Mouse (Mus musculus): ENCODE results near the gene Olfr895. TPM values are rescaled to one million over a fixed set of nuclear protein-coding genes. Genes with fewer than 3 reads are reported as not detected.

Gene Olfr895
- total RNA-seq (2014; fragmentation: Nextera tagmentation) (not detected in 2 replicates), total RNA-seq (2017) (not detected in 2 replicates)

DNA sequence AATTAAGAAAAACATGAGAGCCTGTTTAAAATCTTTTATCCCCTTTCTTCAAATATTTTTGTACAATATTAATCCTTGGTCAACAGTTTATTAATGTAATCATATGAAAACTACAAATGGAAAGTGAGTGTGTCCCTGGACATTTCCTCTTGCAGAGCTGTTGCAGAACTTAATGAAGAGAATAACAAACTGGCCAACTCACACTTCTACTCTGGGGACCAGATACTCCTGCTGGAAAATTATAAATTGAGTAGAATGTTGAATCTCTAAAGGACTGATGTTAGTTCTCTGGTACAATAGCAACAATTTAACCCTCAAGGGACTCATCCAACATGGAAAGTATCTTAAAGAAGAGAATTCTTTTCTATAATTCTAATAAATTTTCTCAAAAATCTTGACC lies at the start of gene Olfr895:
Gene Olfr895 (plus strand): TSS at position 301 of the 400 bp plus-strand sequence.
- ATAC-seq (replicated peaks; ENCODE audit: poor library complexity, severe bottlenecking): no peak

DNA sequence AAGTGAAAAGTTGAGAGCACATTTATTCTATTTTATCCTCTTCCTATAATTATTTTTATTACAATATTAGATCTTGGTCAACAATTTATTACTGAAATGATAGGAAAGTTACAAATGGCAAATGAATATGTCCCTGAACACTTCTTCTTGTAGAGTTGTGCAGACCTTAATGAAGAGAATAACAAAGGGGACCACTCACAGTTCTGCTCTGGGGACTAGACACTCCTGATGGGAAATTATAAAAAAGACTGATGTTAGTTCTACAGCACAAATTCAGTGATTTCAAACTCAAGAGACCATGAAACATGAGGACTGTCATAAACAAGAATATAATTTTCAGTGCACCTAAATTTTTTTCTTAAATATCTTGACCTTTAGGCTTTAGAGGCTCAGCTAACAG lies 15.2 kb upstream of the Olfr895 start, which contains the start of gene Olfr143:
Gene Olfr143 (plus strand): TSS at position 301 of the 400 bp plus-strand sequence.
- no peak for ATAC-seq (replicated peaks; ENCODE audit: poor library complexity, severe bottlenecking)

DNA sequence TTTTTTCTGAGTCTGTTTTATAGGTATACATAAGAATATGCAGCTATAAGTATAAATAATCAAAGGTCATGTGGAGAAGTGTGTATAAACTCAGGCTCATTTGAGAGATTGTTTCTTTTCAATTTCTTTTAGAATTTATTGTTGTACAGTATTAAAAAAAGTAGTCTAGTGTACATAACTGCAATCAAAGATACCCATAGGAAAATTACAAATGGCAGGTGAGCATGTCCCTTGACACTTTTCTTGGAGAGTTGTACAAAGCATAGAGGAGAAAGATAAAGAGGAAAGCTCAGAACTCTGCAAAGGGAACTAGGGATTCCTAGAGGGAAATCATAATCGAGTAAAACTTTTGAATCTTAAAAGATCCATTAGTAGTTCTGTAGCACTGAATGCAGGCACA lies 23.2 kb downstream of the Olfr895 start, which contains the start of gene Olfr896-ps1:
Gene Olfr896-ps1 (plus strand): TSS at position 301 of the 400 bp plus-strand sequence.
- no peak for ATAC-seq (replicated peaks; ENCODE audit: poor library complexity, severe bottlenecking)

Other genes starting within 250 kb of the Olfr895 start
- not detected in 2 replicates for gene Olfr883, start 242.0 kb upstream of the Olfr895 start, total RNA-seq (2014; fragmentation: Nextera tagmentation)
- not detected in 2 replicates for gene Olfr883, start 242.0 kb upstream of the Olfr895 start, total RNA-seq (2017)
- gene Olfr884, start 221.3 kb upstream of the Olfr895 start, total RNA-seq (2014; fragmentation: Nextera tagmentation): not detected in 2 replicates
- not detected in 2 replicates for gene Olfr884, start 221.3 kb upstream of the Olfr895 start, total RNA-seq (2017)
- not detected in 2 replicates for gene Olfr885, start 206.5 kb upstream of the Olfr895 start, total RNA-seq (2014; fragmentation: Nextera tagmentation)
- not detected in 2 replicates for gene Olfr885, start 206.5 kb upstream of the Olfr895 start, total RNA-seq (2017)
- gene Olfr887, start 183.8 kb upstream of the Olfr895 start, total RNA-seq (2014; fragmentation: Nextera tagmentation): not detected in 2 replicates
- gene Olfr887, start 183.8 kb upstream of the Olfr895 start, total RNA-seq (2017): not detected in 2 replicates
- gene Olfr888, start 159.7 kb upstream of the Olfr895 start, total RNA-seq (2014; fragmentation: Nextera tagmentation): not detected in 2 replicates
- not detected in 2 replicates for gene Olfr888, start 159.7 kb upstream of the Olfr895 start, total RNA-seq (2017)
- gene Olfr889, start 152.7 kb upstream of the Olfr895 start, total RNA-seq (2014; fragmentation: Nextera tagmentation): not detected in 2 replicates
- gene Olfr889, start 152.7 kb upstream of the Olfr895 start, total RNA-seq (2017): not detected in 2 replicates
- gene Olfr890, start 125.3 kb upstream of the Olfr895 start, total RNA-seq (2014; fragmentation: Nextera tagmentation): not detected in 2 replicates
- gene Olfr890, start 125.3 kb upstream of the Olfr895 start, total RNA-seq (2017): not detected in 2 replicates
- gene Olfr891, start 87.0 kb upstream of the Olfr895 start, total RNA-seq (2014; fragmentation: Nextera tagmentation): not detected in 2 replicates
- not detected in 2 replicates for gene Olfr891, start 87.0 kb upstream of the Olfr895 start, total RNA-seq (2017)
- gene Olfr893, start 59.5 kb upstream of the Olfr895 start, total RNA-seq (2014; fragmentation: Nextera tagmentation): not detected in 2 replicates
- gene Olfr893, start 59.5 kb upstream of the Olfr895 start, total RNA-seq (2017): not detected in 2 replicates
- not detected in 2 replicates for gene Olfr894, start 49.8 kb upstream of the Olfr895 start, total RNA-seq (2014; fragmentation: Nextera tagmentation)
- not detected in 2 replicates for gene Olfr894, start 49.8 kb upstream of the Olfr895 start, total RNA-seq (2017)
- not detected in 2 replicates for gene Olfr143, start 15.1 kb upstream of the Olfr895 start, total RNA-seq (2014; fragmentation: Nextera tagmentation)
- gene Olfr143, start 15.1 kb upstream of the Olfr895 start, total RNA-seq (2017): not detected in 2 replicates
- not detected in 2 replicates for gene Olfr896-ps1, start 23.3 kb downstream of the Olfr895 start, total RNA-seq (2014; fragmentation: Nextera tagmentation)
- gene Olfr896-ps1, start 23.3 kb downstream of the Olfr895 start, total RNA-seq (2017): not detected in 2 replicates
- not detected in 2 replicates for gene Olfr25, start 61.2 kb downstream of the Olfr895 start, total RNA-seq (2014; fragmentation: Nextera tagmentation)
- not detected in 2 replicates for gene Olfr25, start 61.2 kb downstream of the Olfr895 start, total RNA-seq (2017)
- not detected in 2 replicates for gene Olfr898, start 80.6 kb downstream of the Olfr895 start, total RNA-seq (2014; fragmentation: Nextera tagmentation)
- gene Olfr898, start 80.6 kb downstream of the Olfr895 start, total RNA-seq (2017): not detected in 2 replicates
- not detected in 2 replicates for gene Olfr250, start 99.0 kb downstream of the Olfr895 start, total RNA-seq (2014; fragmentation: Nextera tagmentation)
- gene Olfr250, start 99.0 kb downstream of the Olfr895 start, total RNA-seq (2017): not detected in 2 replicates
- gene Olfr251, start 109.2 kb downstream of the Olfr895 start, total RNA-seq (2014; fragmentation: Nextera tagmentation): not detected in 2 replicates
- not detected in 2 replicates for gene Olfr251, start 109.2 kb downstream of the Olfr895 start, total RNA-seq (2017)
- gene Olfr147, start 133.8 kb downstream of the Olfr895 start, total RNA-seq (2014; fragmentation: Nextera tagmentation): not detected in 2 replicates
- not detected in 2 replicates for gene Olfr147, start 133.8 kb downstream of the Olfr895 start, total RNA-seq (2017)
- gene Olfr901, start 161.6 kb downstream of the Olfr895 start, total RNA-seq (2014; fragmentation: Nextera tagmentation): not detected in 2 replicates
- not detected in 2 replicates for gene Olfr901, start 161.6 kb downstream of the Olfr895 start, total RNA-seq (2017)
- not detected in 2 replicates for gene Olfr902, start 179.8 kb downstream of the Olfr895 start, total RNA-seq (2014; fragmentation: Nextera tagmentation)
- not detected in 2 replicates for gene Olfr902, start 179.8 kb downstream of the Olfr895 start, total RNA-seq (2017)
- gene Olfr904, start 195.3 kb downstream of the Olfr895 start, total RNA-seq (2014; fragmentation: Nextera tagmentation): not detected in 2 replicates
- not detected in 2 replicates for gene Olfr904, start 195.3 kb downstream of the Olfr895 start, total RNA-seq (2017)
- gene Olfr905, start 203.3 kb downstream of the Olfr895 start, total RNA-seq (2014; fragmentation: Nextera tagmentation): not detected in 2 replicates
- not detected in 2 replicates for gene Olfr905, start 203.3 kb downstream of the Olfr895 start, total RNA-seq (2017)
- gene Olfr906, start 219.2 kb downstream of the Olfr895 start, total RNA-seq (2014; fragmentation: Nextera tagmentation): not detected in 2 replicates
- gene Olfr906, start 219.2 kb downstream of the Olfr895 start, total RNA-seq (2017): not detected in 2 replicates
- gene Olfr907, start 227.9 kb downstream of the Olfr895 start, total RNA-seq (2014; fragmentation: Nextera tagmentation): not detected in 2 replicates
- gene Olfr907, start 227.9 kb downstream of the Olfr895 start, total RNA-seq (2017): not detected in 2 replicates